Mouse (Mus musculus): ENCODE data around the gene Gm20767.
"Not testable (repeated sequence)": the region's sequence is repeated elsewhere in the genome, so short reads cannot be mapped to it uniquely, and the experiment has no call there.

Gene Gm20767

GRCm38 (mm10) chr13:120139946-120140345 is at the start of gene Gm20767:
TSS of gene Gm20767 (plus strand) at chr13:120140246.
- in situ Hi-C loops (cut with MboI): not testable (repeated sequence)

- in situ Hi-C loops (cut with MboI): not testable (repeated sequence)
Measured at GRCm38 (mm10) chr13:120092950-120093349, 47.1 kb upstream of the Gm20767 start.

GRCm38 (mm10) chr13:120096241-120096937 is 43.7 kb upstream of the Gm20767 start:
- in situ Hi-C loops (cut with MboI): not testable (repeated sequence)

GRCm38 (mm10) chr13:120096938-120097256 is 43.1 kb upstream of the Gm20767 start:
- in situ Hi-C loops (cut with MboI): not testable (repeated sequence)

- in situ Hi-C loops (cut with MboI): not testable (repeated sequence)
Measured at GRCm38 (mm10) chr13:120099327-120099726, 40.7 kb upstream of the Gm20767 start.

- in situ Hi-C loops (cut with MboI): not testable (repeated sequence)
Measured at GRCm38 (mm10) chr13:120106504-120106903, 33.5 kb upstream of the Gm20767 start.

GRCm38 (mm10) chr13:120107000-120107399 is 33.0 kb upstream of the Gm20767 start:
- in situ Hi-C loops (cut with MboI): not testable (repeated sequence)

- in situ Hi-C loops (cut with MboI): not testable (repeated sequence)
Measured at GRCm38 (mm10) chr13:120142348-120142747, 2.3 kb downstream of the Gm20767 start.

GRCm38 (mm10) chr13:120149660-120150407 is 9.8 kb downstream of the Gm20767 start:
- in situ Hi-C loops (cut with MboI): not testable (repeated sequence)

GRCm38 (mm10) chr13:120150589-120150988 is 10.5 kb downstream of the Gm20767 start:
- in situ Hi-C loops (cut with MboI): not testable (repeated sequence)

- in situ Hi-C loops (cut with MboI): not testable (repeated sequence)
Measured at GRCm38 (mm10) chr13:120168301-120168700, 28.3 kb downstream of the Gm20767 start.

GRCm38 (mm10) chr13:120172133-120172532 is 32.1 kb downstream of the Gm20767 start, which contains the start of gene Gm21818:
TSS of gene Gm21818 (plus strand) at chr13:120172433.
- in situ Hi-C loops (cut with MboI): not testable (repeated sequence)

GRCm38 (mm10) chr13:120196189-120196821 is 56.3 kb downstream of the Gm20767 start:
- in situ Hi-C loops (cut with MboI): not testable (repeated sequence)
